ENCODE assay signal across 8 mouse cellular contexts in the genomic region with DNA sequence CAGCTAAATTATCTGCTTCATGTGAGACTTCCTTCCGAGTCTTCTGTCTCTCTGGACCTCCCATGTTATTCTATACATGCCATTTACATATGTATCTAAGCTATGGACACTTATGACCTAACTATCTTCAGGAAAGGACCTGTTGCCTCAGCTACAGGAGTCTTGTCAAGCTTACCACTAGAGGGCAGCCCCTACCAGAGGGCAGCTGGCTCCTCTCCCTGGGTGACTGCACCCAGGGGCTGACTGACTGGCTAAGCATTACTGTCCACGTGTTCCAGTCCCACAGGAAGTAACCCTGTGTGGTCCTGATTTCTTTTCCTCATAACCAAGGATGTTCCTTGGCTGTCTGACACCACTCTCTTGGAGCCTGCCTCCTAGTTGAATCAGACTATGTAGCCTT. TPM values are rescaled to one million over a fixed set of nuclear protein-coding genes. Genes with fewer than 3 reads are reported as not detected.
DNase-seq lines count a peak whose midpoint lies in the region; ATAC-seq lines count a peak whose summit lies in the region.

No protein-coding gene starts in this region.

- no peaks in the 10 kb centered on the region for H3K4me1 ChIP-seq in embryonic facial prominence, embryonic 10.5 days
- H3K4me1 ChIP-seq in hindbrain, embryonic 16.5 days (ENCODE audit: control insufficient read depth, insufficient read depth, low read depth, low read length) = no peaks in the 10 kb centered on the region

- H3K9me3 ChIP-seq in embryonic facial prominence, embryonic 10.5 days = no peaks in the 10 kb centered on the region
- H3K9me3 ChIP-seq in hindbrain, embryonic 16.5 days (ENCODE audit: control insufficient read depth, low read length) = no peaks in the 10 kb centered on the region

- WGBS in embryonic facial prominence, embryonic 10.5 days = 62% methylated on average over 2 of the region's 2 CpGs
- 63% methylated on average over 2 of the region's 2 CpGs for WGBS in hindbrain, embryonic 16.5 days

- H3K4me2 ChIP-seq in hindbrain, embryonic 16.5 days (ENCODE audit: low read length) = no peak overlapping the region

- no peaks in the 10 kb centered on the region for H3K27me3 ChIP-seq in embryonic facial prominence, embryonic 10.5 days (replicated peaks; ENCODE audit: low read depth, poor library complexity, severe bottlenecking)
- no peaks in the 10 kb centered on the region for H3K27me3 ChIP-seq in hindbrain, embryonic 16.5 days (replicated peaks; ENCODE audit: control insufficient read depth, insufficient read depth, low read length)

- no peak overlapping the region for H3K9ac ChIP-seq in hindbrain, embryonic 16.5 days (ENCODE audit: low read depth, low read length)

- no peak overlapping the region for H3K27ac ChIP-seq in embryonic facial prominence, embryonic 10.5 days (replicated peaks)
- no peak overlapping the region for H3K27ac ChIP-seq in hindbrain, embryonic 16.5 days (ENCODE audit: low read depth, low read length)

- peak; percentile 13 to 60 for DNase-seq in layer of hippocampus, adult 18-20 months (ENCODE audit: low spot score in 2 of 2)
- DNase-seq in layer of hippocampus, adult 9-10 months (ENCODE audit: low spot score) = no peak
- peak; percentile 43 for DNase-seq in ES-CJ7 (ENCODE audit: low read depth, low spot score)
- peak; percentile 44 for DNase-seq in adrenal gland, adult 8-10 months
- DNase-seq in kidney, postnatal 25 days = peak; percentile 52 to 58
- DNase-seq in ovary, postnatal 36 days (ENCODE audit: low spot score) = peak; percentile 25
- DNase-seq in embryonic facial prominence, embryonic 10.5 days (ENCODE audit: low spot score) = no peak

- no peaks in the 10 kb centered on the region for H3K36me3 ChIP-seq in embryonic facial prominence, embryonic 10.5 days (replicated peaks)
- no peaks in the 10 kb centered on the region for H3K36me3 ChIP-seq in hindbrain, embryonic 16.5 days (ENCODE audit: control insufficient read depth, insufficient read depth, low read length)

- no peak overlapping the region for H3K4me3 ChIP-seq in embryonic facial prominence, embryonic 10.5 days
- no peak overlapping the region for H3K4me3 ChIP-seq in hindbrain, embryonic 16.5 days (ENCODE audit: low read length)

- ATAC-seq in hindbrain, embryonic 16.5 days = no peak

RNA-seq across cellular contexts. Expression of gene Mrap2, which starts 46.1 kb away (rescaled TPM):
- 1 to 10 TPM; 4.8 to 6.0 TPM for total RNA-seq in layer of hippocampus, adult 18-20 months (2021)
- total RNA-seq in adrenal gland, adult 8-10 months (2022) = 1 to 10 TPM; 2.8 to 6.1 (median 4.1) TPM
- polyA plus RNA-seq in embryonic facial prominence, embryonic 10.5 days (2016; fragmentation: Nextera tagmentation; extraction: Ambion mirVana) = 0.13 TPM in 1 of 2 replicates, not detected in the other
- 5.1 and 6.7 TPM in 2 replicates for polyA plus RNA-seq in hindbrain, embryonic 16.5 days (2015; fragmentation: Nextera tagmentation; extraction: Ambion mirVana)

Comparison
In these comparisons a context has a peak if more than half of its experiments do, and no peak if none do; other contexts are left out.
1. DNase-seq: peak in layer of hippocampus, adult 18-20 months (2 of 2), ES-CJ7 (single experiment), adrenal gland, adult 8-10 months (single experiment), kidney, postnatal 25 days (2 of 2) and ovary, postnatal 36 days (single experiment); none in layer of hippocampus, adult 9-10 months (single experiment) and embryonic facial prominence, embryonic 10.5 days (single experiment).